Comparison of ENCODE assay signal across 22 mouse cellular contexts in the genomic region with DNA sequence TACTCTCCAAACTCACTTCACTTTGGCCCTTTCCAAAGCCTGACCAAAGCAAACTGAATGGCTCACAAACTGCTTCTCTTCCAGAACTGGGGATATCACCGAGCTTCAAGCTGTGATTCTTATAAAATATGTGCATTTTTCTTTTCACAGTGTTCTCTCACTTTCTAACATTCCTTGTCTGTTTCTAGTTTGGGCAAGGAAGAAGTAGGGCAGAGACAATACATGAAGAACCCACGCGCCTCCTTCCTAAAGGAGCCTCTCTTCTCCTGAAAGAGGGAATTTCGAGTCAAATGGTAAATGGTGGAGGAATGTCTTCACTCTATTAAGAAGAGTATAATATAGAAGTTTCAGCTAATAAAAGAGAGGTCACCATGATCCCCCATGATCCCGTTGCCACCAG.
"Had no signal": no experiment of that assay in that cellular context is flagged by ENCODE, and none has a peak within 500 bp of the region (broad histone marks: within the 10 kb centered on the region; RNA-seq: fewer than 3 reads in every experiment).

No protein-coding gene starts in this region.

- ATAC-seq: hindbrain, embryonic 16.5 days; hindbrain, postnatal 0 days; inflammation-experienced regulatory T-cells, adult 6 months; intestine, embryonic 15.5 days; intestine, embryonic 16.5 days; intestine, postnatal 0 days had no signal

- DNase-seq: heart, postnatal 10 days; heart, postnatal 14 days; heart, postnatal 36 days; heart, postnatal 4 days; kidney, adult 11 months; kidney, adult 18-20 months; kidney, adult 2 months; kidney, adult 8-10 months; kidney, adult 9 months; kidney, postnatal 10 days; kidney, postnatal 14 days; kidney, postnatal 25 days; kidney, postnatal 36 days; kidney, postnatal 4 days; layer of hippocampus, adult 9-11 months; layer of hippocampus, postnatal 36 days had no signal
